Mouse (Mus musculus) mature B cell (primary cell): ENCODE results near the gene Srd5a1.
"Not testable (repeated sequence)": the region's sequence is repeated elsewhere in the genome, so short reads cannot be mapped to it uniquely, and the experiment has no call there.

ENCODE experiments used
- in situ Hi-C: fragments of 300-500 bp; cut with MboI; formaldehyde crosslinking; loops from 2 replicates; pipeline ENCODE4 v1.14.3; 2019

Srd5a1 gene

DNA sequence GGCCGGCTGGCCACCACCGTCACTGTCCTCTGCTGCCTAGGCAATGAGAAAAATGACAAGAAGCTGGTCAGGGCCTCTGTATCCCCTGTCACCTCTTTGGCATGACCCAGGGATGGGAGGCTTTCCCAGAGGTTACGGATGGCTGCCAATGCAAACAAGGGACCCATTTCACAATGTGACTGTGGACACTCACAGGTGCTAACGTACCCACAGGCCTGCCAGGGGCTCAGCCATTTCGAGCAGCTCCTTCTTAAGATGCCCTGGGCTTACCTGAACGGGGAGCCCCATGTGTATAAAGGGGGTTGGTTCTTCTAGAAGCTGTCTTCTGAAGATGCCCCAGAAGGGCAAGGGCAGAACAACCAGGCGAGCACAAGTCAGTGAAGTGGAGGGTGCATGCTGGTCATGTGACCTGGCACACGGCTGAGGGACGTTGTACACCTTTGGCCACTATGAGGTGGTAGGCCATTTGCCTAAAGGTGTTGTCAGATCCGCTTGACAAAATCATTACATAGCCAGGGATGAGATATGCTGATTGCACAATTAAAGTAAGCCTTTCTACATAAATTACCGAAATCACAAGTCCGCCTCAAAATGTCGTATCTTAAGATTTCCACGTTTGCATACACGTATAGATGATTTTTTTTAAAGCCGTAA lies 33.9 kb downstream of the Srd5a1 start:
- in situ Hi-C loops = no loop called here

GRCm38 (mm10) chr13:69576676-69577075 lies 34.6 kb downstream of the Srd5a1 start:
- in situ Hi-C loops = no loop called here

DNA sequence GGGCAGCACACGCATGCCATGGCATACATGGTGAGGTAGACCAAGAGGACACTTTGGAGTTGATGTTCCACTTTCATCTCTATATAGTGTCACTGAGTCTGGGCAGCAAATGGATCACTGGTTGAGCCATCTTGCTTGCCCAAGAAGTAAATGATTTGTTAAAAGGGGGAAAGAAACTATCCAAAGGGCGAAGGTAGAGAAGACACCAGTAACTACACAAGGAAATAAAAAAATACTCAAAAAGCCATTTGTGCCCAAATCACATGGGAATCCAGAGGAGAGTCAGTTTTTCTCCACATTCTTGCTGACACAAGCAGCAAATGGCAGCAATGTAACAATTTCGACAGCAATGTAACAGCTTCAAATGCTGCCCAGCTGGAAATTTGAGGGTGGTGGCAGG lies 38.6 kb downstream of the Srd5a1 start:
- in situ Hi-C loops = no loop called here

DNA sequence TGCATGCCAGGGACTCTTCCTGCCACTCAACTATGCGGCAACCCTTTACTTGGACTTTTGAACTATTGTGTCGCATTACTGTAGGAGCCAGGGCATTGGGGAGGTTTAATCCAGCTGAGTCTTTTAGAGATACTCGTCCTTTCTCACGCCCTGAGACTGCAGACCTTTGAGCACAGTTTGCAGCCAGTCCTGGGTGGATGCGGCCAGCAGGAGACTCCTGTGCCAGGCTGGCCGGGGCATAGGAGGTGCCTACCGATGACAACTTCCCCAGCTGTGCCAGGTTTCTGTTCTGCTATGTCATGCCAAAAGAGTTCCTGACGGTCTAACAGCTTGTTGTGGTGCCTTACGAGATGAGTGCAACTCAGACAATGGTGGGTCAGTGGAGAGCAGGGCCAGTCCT lies 42.0 kb downstream of the Srd5a1 start:
- in situ Hi-C loops = no loop called here

DNA sequence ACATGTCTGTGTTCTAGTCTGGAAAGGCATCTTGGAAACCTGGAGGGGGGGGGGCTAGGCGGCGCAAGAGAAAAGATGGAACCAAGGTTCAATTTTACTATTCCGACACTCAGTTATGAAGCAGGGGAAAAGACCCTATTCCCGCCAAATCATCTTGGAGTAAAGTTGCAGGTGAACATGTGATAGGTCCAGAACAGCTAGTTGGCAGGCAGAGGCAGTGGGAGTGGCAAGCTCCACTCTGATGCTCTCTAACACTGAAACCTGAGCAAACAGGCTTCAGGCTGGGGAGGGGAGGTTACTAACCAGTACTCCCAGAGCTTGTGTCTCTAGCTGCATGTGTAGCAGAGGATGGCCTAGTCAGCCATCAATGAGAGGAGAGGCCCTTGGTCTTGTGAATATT lies 45.8 kb downstream of the Srd5a1 start:
- in situ Hi-C loops = not testable (repeated sequence)

GRCm38 (mm10) chr13:69564573-69564972 lies 46.7 kb downstream of the Srd5a1 start:
- in situ Hi-C loops = no loop called here

DNA sequence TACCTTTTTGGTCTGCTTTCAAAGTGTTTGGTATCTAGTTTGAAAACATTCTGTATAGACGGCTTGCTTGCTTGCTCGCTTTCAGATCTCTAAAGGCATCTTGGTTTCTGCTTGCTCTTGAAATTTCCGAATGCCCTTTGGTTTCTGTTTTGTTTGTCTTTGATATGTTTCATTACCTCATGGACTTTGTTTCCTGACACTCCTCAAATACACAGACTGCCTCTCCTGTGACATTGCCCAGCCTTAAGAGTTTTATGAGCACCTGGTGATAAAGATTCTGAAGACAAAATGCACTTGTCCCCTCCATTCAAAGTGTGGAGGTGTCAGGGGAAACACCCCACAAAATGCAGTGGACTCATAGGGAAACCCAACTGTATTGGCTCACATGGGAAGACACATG lies 47.3 kb downstream of the Srd5a1 start:
- in situ Hi-C loops = no loop called here

DNA sequence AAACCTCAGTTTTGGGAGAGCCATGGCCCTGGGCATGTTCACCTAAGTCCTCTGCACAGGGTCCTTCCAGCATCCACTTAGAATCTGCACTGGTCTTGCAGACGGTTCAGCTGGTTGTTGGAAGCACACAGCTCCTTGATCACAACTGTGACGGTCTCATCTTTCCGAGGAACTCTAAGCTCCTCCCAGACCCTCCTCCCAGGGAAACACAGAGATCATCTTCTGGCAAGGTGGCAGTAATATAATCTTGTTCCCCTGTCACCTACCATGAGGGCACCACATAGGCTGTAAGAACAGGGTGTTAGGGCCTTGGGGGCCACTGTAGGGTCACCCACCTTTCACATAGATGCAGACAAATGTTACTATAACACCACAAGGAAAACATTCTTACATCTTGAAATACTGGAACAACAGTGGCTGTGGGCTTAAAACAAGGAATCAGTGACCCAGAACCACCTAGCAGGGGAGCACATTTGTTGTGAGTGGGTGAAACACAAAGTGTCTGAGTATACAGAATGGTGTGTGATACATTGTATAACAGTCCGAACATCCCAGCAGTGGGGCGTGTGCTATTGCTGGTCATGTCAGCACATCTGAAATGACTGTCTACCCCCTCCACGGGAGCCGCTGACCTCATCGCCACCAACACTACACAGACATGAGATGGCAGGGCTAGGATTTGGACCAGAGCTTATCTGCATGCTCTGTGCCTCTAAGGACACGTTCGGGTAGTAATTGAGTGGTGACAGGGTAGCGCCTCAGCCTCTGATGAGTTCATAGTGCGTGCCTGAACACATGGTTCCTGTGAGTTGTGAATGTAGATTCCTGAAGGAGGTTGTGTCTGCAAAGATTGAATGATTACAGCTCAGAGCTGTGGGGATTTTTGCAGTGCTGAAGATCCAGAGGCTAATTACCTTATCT lies 48.3 kb downstream of the Srd5a1 start:
- in situ Hi-C loops = no loop called here

DNA sequence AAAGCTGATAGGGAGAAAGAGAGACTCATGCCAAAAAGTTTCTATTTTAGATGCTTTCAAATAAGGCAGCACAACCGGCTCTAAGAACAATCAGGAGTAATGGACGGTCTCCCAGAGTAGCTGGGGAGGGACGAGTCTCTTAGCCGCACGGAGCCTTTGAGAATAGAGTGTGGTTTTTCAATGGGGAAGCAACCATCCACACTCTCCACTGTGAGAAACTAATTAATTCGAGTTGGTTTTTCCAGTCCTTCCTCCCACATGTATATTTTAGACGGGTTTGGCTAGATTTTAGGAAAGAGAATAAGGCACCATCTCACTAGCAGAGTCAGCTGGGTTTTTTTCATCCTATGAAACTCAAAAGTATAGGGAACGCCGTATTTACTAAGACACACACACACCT lies 49.2 kb downstream of the Srd5a1 start:
- in situ Hi-C loops = no loop called here

- in situ Hi-C loops = no loop called here
These were observed 51.8 kb downstream of the Srd5a1 start for GRCm38 (mm10) chr13:69559291-69559961.

DNA sequence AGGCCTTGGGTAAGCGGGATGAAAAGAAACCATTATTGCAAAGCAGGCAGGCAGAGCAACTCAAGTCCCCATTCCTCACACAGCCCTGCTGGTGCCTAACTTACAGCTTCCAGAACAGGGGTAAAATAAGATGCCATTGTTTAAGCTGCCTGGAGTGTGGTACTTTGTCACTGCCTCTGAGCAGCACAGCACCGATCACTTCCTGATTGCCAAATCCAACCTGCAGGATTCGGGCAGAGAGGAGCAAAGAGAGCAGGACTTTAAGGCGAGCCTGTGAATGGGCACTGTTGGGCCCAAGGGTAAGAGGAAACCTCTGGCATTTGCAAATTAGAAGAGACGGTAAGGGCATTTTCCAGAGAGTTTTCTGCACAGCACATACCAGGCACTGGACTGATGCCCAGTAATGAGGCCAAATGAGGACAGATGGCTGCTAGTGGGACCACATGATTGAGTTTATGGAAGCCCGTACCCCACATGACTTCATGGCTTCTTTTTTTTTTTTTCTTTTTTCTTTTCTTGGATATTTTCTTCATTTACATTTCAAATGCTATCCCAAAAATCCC lies 53.1 kb downstream of the Srd5a1 start:
- in situ Hi-C loops = no loop called here

DNA sequence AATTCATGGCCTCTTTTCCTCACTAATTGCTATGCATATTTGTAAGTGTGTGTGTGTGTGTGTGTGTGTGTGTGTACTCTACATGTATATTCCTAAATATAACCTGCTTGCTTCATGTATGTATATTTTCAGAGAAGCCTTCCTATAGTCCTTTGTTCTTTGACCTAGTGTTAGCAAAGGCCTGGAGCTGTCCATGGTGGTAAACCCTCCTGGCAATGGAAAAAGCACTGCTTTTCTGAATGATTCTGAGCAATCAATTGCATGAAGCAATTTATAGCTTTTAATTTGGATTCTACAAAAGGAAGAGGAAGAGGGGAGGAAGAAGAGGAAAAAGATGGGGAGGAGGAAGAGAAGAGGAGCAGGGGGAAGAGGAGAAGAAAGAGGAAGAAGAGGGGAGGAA lies 54.5 kb downstream of the Srd5a1 start:
- in situ Hi-C loops = no loop called here

DNA sequence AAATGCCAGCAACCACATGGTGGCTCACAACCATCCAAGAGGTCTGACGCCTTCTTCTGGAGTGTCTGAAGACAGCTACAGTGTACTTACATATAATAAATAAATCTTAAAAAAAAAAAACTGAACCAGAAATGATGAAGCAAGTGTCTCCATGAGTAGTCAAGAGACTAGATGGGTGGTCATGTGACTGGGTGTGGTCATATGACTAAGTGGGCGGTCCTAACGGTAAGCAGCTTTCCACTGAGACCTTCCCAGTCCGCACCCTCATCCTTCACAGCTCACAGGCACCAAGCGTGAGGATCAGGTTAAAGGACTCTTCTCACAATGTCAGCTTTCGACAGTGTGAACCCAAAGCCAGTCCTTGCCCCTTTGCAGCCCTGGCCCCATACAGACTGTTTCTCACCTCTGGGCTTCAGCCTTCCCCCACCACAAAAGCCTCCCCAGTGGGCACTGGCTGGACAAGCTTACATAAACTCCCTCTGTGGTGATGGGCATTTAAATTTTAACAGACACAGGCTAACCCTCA lies 55.2 kb downstream of the Srd5a1 start:
- in situ Hi-C loops = no loop called here

DNA sequence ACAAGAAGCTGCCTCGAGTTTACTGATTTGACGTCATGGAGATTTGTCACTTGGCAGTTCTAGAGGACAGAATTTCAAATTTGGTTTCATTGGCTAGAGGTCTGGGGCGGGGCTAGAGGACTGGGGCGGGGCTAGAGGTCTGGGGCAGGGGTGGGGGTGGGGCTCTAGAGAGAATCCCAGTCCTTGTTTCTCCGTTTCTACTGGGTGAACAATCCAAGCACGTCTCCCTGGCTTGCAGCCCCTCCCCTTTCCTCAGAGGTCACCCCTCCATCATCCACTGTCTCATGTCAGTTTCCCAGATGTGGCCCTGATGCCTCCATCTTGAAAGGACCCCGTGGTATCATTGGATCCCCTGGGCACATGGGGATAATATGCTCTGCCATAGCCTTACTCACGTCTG lies 56.2 kb downstream of the Srd5a1 start:
- in situ Hi-C loops = no loop called here

DNA sequence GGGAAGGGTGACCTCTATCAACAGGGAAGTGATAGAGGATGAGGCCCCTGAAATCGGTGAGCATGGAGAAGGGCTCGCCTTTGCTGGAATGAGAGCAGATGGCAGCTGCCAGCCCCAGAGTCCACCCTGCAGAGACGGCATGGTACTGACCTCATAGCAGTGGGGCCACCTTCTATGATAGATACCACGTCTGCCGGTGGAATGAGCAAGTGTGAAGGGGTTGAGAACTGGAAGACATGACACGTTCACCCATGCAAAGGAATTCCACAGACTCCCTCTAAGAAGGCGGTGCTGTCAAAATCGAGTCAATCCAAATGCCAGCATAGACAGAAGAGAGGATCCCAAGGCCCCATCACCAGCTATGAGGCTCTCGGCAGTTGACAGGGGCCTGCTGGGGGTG lies 57.0 kb downstream of the Srd5a1 start:
- in situ Hi-C loops = no loop called here

- in situ Hi-C loops = no loop called here
These were observed 58.2 kb downstream of the Srd5a1 start for GRCm38 (mm10) chr13:69553024-69553423.

- in situ Hi-C loops = no loop called here
These were observed 60.4 kb downstream of the Srd5a1 start for GRCm38 (mm10) chr13:69550831-69551230.

DNA sequence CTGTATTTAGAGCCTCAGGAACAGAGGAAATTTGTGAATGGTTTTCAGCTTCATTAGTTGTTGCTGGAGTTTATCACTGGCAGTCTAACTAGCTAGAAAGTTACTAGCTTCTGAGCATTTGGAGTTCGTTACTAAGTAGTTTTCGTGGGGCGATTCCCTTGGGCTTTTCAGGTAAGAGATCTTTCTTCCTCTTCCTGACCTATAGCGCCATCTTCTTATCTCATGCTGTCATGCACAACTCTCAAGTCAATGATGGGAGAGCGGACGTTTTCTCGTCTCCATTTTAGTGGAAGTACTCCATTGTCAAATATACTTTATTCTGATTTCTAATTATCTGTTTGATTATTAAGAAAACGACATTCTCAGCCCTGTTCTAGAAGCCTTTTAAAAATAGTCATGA lies 61.3 kb downstream of the Srd5a1 start:
- in situ Hi-C loops = no loop called here

GRCm38 (mm10) chr13:69547488-69548180 lies 63.6 kb downstream of the Srd5a1 start:
- in situ Hi-C loops = no loop called here

DNA sequence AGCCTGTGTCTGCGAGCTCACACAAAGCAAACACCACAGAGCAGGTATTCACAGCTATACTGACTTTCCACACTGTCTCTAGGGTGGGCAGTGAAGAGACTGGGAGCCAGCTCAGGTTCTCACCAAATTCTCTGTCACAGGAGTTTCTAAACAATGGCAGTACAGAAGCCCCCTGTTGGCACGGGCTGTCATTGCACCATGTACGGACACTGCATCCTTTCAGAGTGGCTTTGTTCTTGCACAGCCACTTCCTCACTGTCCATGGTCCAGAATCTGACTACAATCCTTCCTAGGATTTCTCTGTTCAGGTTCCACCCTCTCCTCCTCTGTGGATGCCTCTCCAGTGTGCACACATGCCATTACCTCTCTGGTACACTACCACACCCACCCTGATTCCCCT lies 66.2 kb downstream of the Srd5a1 start:
- in situ Hi-C loops = no loop called here

DNA sequence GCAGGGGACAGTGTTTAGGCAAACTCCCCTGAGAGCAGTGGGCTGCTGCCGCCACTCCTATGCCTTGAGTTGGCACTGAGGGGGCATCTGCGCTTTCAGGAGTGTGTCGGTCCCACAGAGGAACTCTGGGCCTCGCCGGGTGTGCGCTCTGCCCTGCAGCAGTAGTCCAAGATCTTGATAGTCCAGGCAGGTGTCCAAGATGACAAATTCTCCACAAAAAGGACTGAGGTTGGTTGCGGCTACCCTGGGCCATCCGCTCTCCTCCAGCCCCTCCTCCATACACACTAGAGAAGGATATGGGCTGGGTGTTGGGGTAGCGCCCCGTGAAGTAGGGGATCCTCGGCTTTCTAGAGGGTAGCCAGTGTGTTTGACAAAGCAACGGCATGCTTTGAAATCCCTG lies 67.6 kb downstream of the Srd5a1 start:
- in situ Hi-C loops = no loop called here
